Mouse (Mus musculus): Measurements from ENCODE around the gene Slc45a3. TPM values are rescaled to one million over a fixed set of nuclear protein-coding genes. Genes with fewer than 3 reads are reported as not detected.

Slc45a3 gene
- total RNA-seq, 2 experiments from 2014 or later: 0.43 to 0.64 TPM

- intact Hi-C loops (cut with DNase I): loop anchor here (5.0 kb wide), 1 partner anchor 120 kb away; no protein-coding TSS in a partner anchor
- no peak for DNase-seq (ENCODE audit: extremely low spot score in 1 of 2, low spot score in 2 of 2)
Observed at GRCm38 (mm10) chr1:131987432-131987831, 24.7 kb downstream of the Slc45a3 start.

- no peak for DNase-seq (ENCODE audit: extremely low spot score in 1 of 2, low spot score in 2 of 2)
- intact Hi-C loops (cut with DNase I): loop anchor here (5.0 kb wide), 1 partner anchor 118 kb away; no protein-coding TSS in a partner anchor
Observed at GRCm38 (mm10) chr1:131989476-131989875, 26.7 kb downstream of the Slc45a3 start.

- DNase-seq (ENCODE audit: extremely low spot score in 1 of 2, low spot score in 2 of 2): no peak
- intact Hi-C loops (cut with DNase I): loop anchor here (10.0 kb wide), 1 partner anchor 55 kb away; no protein-coding TSS in a partner anchor
Observed at GRCm38 (mm10) chr1:131990083-131990760, 27.5 kb downstream of the Slc45a3 start.

- intact Hi-C loops (cut with DNase I): loop anchor here (10.0 kb wide), 1 partner anchor 52 kb away; no protein-coding TSS in a partner anchor
- no peak for DNase-seq (ENCODE audit: extremely low spot score in 1 of 2, low spot score in 2 of 2)
Observed at GRCm38 (mm10) chr1:131992561-131993001, 29.8 kb downstream of the Slc45a3 start.

GRCm38 (mm10) chr1:131993169-131994040 lies 30.6 kb downstream of the Slc45a3 start:
- intact Hi-C loops (cut with DNase I): loop anchor here (10.0 kb wide), 1 partner anchor 51 kb away; no protein-coding TSS in a partner anchor
- no peak for DNase-seq (ENCODE audit: extremely low spot score in 1 of 2, low spot score in 2 of 2)

GRCm38 (mm10) chr1:131995062-131995461 lies 32.3 kb downstream of the Slc45a3 start:
- intact Hi-C loops (cut with DNase I): loop anchor here (5.0 to 10.0 kb wide), 2 partner anchors 50 to 122 kb away; no protein-coding TSS in a partner anchor
- peak; percentile 55 to 61 for DNase-seq (ENCODE audit: extremely low spot score in 1 of 2, low spot score in 2 of 2)

GRCm38 (mm10) chr1:132000506-132000905 lies 37.7 kb downstream of the Slc45a3 start:
- DNase-seq (ENCODE audit: extremely low spot score in 1 of 2, low spot score in 2 of 2): no peak
- intact Hi-C loops (cut with DNase I): no loop called here

GRCm38 (mm10) chr1:132001880-132002330 lies 39.1 kb downstream of the Slc45a3 start:
- intact Hi-C loops (cut with DNase I): no loop called here
- no peak for DNase-seq (ENCODE audit: extremely low spot score in 1 of 2, low spot score in 2 of 2)

- intact Hi-C loops (cut with DNase I): no loop called here
- no peak for DNase-seq (ENCODE audit: extremely low spot score in 1 of 2, low spot score in 2 of 2)
Observed at GRCm38 (mm10) chr1:132003111-132003510, 40.3 kb downstream of the Slc45a3 start.

GRCm38 (mm10) chr1:132003817-132004216 lies 41.0 kb downstream of the Slc45a3 start:
- peak in 1 of 2 experiments; percentile 36 for DNase-seq (ENCODE audit: extremely low spot score in 1 of 2, low spot score in 2 of 2)

GRCm38 (mm10) chr1:132004574-132005180 lies 41.9 kb downstream of the Slc45a3 start:
- intact Hi-C loops (cut with DNase I): no loop called here
- DNase-seq (ENCODE audit: extremely low spot score in 1 of 2, low spot score in 2 of 2): no peak

More at GRCm38 (mm10) chr1:132003817-132004216, 41.0 kb downstream of the Slc45a3 start:
- intact Hi-C loops (cut with DNase I): no loop called here

- DNase-seq (ENCODE audit: extremely low spot score in 1 of 2, low spot score in 2 of 2): no peak
- intact Hi-C loops (cut with DNase I): no loop called here
Observed at GRCm38 (mm10) chr1:132005466-132005865, 42.7 kb downstream of the Slc45a3 start.

GRCm38 (mm10) chr1:132006046-132006445 lies 43.3 kb downstream of the Slc45a3 start:
- DNase-seq (ENCODE audit: extremely low spot score in 1 of 2, low spot score in 2 of 2): no peak
- intact Hi-C loops (cut with DNase I): no loop called here

GRCm38 (mm10) chr1:132006721-132007120 lies 44.0 kb downstream of the Slc45a3 start:
- intact Hi-C loops (cut with DNase I): no loop called here
- no peak for DNase-seq (ENCODE audit: extremely low spot score in 1 of 2, low spot score in 2 of 2)

GRCm38 (mm10) chr1:132007282-132007815 lies 44.6 kb downstream of the Slc45a3 start, which contains the start of gene Elk4:
Gene Elk4 (plus strand): TSS chr1:132007607.
- DNase-seq (ENCODE audit: extremely low spot score in 1 of 2, low spot score in 2 of 2): peak; percentile 76 to 96
- intact Hi-C loops (cut with DNase I): no loop called here

- intact Hi-C loops (cut with DNase I): no loop called here
- peak; percentile 58 to 93 for DNase-seq (ENCODE audit: extremely low spot score in 1 of 2, low spot score in 2 of 2)
Observed at GRCm38 (mm10) chr1:132007828-132008827, 45.4 kb downstream of the Slc45a3 start.

- no peak for DNase-seq (ENCODE audit: extremely low spot score in 1 of 2, low spot score in 2 of 2)
- intact Hi-C loops (cut with DNase I): no loop called here
Observed at GRCm38 (mm10) chr1:132008881-132009644, 46.3 kb downstream of the Slc45a3 start.

Data from left cerebral cortex, postnatal 10 days (tissue).